Mouse (Mus musculus): ENCODE measurements around the gene Ap2s1. TPM values are rescaled to one million over a fixed set of nuclear protein-coding genes. Genes with fewer than 3 reads are reported as not detected.

Gene Ap2s1
- total RNA-seq, 1 experiment from 2014 or later, result 130 TPM

DNA sequence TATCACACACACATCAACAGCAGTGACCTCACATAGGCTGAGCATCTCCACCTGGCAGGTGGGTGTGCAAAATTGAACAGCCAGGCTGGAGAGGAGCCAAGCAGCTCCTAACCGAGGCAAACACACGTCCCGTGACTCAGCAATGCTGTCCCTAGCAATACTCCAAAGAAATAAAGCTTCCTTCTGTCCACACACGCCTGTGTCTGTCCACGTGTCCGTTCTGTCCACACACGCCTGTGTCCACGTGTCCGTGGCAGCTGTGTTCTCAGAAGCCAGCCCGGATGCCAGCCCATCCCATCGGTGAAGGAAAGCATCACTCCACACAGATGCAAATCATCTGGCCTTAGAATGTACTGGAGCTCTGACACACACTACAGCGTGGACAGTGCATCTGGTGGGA lies 13.8 kb downstream of the Ap2s1 start:
- no peak for DNase-seq

DNA sequence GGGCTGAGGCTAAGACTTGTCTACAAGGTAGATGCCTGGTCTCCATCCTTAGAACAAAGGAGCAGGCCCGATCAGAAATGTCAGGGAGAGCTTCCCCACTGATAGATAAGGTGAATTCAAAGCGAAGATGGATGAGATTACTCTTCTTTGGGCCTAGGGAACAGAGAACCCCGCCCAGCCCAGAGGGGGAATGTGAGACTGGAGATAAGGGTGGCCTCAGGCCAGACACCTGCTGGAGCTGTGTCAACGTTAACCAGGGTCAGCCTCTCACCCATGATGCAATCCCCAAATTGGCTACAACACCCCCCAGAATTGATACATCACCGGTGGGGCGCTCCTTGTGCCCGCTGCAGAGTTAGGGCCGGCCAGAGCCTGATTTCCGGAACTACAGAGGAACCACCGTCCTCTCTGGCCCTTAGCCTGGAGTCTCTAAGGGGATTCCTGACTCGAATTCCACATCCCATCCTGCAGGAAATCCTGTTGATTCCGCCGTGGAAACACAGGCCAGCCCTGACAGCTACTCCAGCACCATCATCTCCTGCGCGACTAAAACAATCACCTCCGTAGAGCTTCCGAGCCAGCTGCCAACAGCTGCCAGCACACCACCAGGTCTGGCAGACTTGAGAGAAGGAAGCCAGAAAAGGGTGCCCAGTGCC lies 17.3 kb downstream of the Ap2s1 start:
- peak; percentile 47 for DNase-seq

DNA sequence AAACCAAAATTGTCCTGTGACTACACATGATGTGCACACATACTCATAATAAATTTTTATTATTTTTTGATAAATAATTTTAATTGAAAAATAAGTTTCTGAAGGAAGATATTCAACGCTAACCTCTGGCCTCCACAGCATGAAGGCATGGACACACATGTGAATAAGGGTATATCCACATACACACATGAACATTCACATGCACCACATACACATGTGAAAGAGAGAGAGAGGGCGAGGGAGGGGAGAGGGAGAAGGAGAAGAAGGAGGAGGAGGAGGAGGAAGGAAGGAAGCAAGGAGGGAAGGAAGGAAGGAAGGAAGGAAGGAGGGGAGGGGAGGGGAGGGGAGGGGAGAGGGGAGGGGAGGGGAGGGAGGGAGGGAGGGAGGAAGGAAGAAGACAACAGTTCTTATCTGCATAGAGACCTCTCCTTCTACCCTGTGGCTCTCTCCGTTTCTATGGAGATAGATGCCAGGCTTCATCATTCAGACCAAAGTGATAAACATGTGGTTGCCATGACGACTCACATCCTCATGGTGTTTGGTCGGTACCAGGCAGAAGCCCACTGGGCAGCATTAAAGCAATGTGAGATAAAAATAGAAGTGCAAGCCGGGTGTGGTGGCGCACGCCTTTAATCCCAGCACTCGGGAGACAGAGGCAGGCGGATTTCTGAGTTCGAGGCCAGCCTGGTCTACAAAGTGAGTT lies 20.8 kb downstream of the Ap2s1 start:
- DNase-seq, result no peak

DNA sequence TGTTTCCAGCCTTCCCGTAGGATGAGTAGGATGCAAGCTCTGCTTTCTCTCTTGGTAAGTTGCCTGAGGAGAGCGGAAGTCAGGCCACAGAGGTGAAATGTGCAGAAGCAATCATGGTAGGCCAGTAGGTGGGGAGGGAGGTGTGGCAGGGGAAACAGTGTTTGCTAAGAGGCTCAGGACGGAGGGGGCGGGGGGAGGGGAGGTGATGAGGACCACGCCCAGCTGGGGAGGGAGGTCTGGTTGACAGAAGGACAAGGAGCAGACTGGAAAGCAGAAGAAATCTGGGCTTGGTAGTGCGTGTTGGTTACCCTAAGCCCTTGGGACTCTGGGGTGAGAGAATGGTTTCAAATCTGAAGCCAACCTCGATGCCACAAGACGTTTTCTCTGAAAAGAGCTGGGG lies 22.1 kb downstream of the Ap2s1 start:
- DNase-seq, result peak; percentile 73

DNA sequence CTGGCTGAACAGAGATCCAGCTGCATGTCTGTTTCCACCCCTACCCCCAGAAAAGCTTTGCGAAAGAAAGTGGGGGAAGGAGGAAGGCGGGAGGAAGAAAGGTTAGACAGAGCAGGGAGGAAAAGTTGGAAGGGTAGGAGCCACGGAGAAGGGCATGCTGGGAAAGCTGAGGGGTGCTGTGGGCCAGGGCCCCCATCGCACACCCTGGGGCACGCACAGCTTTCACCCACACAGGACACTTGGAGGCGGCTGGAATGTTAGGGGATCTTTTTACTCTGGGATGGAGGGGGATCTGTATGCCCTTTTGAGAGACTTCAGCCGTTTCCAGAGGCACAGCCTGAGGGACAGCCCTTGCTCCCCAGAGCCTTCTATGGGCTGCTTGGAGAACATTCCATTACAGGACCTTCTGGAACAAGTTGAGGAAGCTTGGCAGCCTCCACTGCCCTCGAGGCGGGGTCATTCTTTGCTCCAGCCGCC lies 22.8 kb downstream of the Ap2s1 start:
- DNase-seq, result peak; percentile 77

DNA sequence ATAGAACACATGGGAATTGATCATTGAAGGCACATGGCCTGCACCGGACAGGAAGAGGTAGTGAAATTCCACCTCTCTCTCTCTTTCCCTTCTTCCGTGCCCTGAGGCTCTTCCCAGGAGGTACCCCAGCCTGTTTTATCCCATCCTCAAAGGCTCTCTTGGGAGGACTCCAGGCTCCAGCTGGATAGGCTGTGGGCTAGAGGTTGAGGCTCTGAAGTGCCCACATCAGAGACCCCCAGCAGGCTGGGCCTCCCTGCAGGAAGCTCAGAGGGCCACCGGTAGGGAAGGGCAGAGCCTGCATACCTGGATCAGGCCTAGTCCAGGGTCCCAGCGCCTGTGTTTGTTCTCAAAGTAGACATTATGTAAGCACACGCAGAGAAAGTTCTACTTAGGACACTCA lies 23.4 kb downstream of the Ap2s1 start:
- DNase-seq, result peak; percentile 26

DNA sequence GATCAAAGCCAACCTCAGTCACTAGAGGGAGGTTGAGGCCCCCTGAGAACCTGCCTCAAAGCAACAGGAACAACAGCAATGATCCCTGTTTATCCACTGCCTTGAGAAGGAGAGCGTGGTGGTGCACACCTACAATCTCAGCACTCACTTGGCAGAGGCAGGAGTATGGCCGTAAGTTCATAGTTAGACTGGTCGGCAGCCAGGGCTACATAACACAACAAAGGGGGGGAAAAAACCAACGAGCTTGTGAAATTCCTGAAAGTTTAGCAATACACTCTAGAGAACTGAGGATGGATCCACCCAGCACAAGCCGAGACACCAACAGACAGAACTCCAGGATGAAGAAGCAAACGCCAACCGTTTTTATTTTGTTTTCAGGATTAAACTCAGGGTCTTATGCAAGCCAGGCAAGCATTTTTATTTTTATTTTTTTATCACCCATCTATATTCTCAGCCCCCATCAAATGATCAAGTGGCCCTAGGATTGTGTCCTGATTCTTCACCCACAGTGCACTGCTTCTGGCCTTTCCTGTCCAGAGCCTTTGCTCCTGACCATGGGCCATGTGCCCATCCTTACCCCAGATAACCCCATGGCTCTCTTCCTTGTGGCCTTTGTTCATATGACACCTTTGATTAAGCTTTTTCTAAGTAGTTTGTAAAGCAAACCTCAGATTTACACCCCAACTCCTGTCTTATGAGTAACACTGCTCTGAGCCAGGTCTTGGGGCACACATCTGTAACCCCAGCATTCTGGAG lies 25.4 kb downstream of the Ap2s1 start:
- peak; percentile 60 for DNase-seq

DNA sequence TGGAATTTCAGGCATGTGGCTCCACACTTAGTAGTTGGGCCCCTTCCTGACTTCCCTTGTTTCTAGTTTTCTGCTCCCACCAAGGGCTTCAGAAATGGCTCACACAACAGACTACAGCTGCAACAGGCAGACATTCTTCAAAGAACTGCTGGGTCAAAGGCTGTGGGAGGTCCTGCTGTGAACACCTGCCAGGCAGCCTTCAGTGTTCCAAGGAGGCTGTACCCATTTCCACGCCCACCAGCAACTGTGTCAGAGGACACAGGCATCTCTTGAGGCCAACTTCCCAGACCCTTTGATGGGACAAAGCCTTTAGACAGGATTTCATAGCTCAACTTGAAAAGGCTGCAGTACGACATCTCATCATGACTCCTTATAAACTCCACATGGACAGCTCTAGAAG lies 28.2 kb downstream of the Ap2s1 start:
- DNase-seq, result no peak

DNA sequence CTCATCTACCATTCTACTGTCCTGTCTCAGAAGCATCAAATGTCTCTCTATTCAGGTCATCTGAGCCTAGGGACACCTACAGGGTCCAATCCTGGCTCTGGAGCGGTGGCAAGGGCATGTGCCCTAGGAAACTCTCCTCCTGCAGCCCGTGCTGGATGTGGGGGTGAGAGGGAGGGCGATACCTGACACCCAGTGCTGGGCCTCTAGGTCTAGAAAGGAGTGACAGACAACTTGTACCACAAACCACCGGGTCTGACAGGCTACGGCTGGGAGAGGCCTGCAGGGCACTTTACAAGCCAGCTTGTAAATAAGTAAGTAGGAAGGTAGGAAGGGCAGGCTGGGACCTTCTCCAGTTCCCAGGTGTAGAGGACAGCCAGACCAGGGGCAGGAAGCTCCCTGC lies 37.7 kb downstream of the Ap2s1 start:
- DNase-seq, result no peak

DNA sequence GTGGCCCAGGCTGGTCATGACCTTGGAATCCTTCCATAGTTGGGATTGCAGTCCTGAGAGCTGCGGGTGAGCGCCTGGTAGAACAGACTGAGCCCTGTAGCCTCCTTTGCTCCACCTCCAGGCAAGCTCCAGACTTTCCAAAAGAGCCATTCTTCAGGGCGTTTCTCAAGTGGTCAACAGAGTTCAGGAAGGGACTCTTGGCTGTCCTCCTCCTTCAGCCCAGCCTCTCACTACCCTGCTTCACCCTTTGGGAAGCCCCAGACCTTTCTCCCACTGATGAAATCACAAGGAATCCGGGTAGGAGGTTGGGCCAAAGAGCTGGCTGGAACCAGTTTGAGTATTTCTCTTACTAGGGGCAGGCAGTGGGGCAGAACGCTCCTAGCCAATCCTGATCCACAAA lies 41.9 kb downstream of the Ap2s1 start:
- peak; percentile 68 for DNase-seq

DNA sequence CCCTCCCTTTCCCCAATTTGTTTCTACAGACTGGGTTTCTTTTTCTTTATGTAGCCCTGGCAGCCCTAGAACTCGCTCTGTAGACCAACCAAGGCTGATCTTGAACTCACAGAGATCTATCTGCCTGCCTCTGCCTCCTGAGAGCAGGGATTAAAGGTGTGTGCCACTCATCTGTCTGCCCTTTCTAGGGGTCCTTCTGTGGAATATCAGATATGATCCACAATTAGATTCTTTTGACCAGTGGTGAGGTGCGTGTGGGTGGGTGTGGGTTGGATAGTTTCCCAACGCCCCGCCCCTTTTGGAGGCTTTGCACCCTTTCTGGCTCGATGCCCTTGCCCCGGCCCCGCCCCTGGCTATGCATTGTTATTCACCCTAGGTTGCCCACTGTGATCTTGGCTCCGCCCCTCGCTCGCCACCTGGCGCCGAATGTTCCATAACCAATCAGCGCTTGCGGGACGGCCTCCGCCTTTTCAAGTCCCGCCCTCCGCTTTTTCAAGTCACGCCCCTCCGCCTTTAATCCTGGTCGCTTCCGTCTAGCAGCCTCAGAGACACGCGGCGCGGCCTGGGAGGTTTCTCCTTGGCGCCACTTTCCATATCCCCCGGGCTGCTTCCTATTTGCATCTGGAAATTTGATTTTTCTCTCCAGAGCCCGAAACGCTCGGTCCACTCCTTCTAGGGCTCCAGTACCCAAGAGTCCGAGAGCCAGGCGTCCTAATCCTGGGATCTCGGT lies 42.8 kb downstream of the Ap2s1 start, which contains the start of gene Slc1a5:
Slc1a5 (plus strand) TSS at position 516 of the 730 bp plus-strand sequence.
- peak; percentile 94 for DNase-seq

DNA sequence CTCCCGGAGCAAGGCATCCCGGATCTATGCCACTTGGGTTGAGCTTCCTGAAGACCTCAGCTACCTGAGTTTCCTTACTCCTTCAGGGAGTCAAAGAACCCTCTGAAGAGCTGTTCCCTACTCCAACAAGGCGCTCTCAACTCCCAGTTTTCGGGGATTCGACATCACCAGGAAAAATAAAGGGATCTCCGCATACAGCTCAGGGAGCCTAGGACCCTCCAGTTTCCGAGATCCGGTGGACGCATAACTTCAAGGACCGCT lies 43.3 kb downstream of the Ap2s1 start:
- DNase-seq, result no peak

DNA sequence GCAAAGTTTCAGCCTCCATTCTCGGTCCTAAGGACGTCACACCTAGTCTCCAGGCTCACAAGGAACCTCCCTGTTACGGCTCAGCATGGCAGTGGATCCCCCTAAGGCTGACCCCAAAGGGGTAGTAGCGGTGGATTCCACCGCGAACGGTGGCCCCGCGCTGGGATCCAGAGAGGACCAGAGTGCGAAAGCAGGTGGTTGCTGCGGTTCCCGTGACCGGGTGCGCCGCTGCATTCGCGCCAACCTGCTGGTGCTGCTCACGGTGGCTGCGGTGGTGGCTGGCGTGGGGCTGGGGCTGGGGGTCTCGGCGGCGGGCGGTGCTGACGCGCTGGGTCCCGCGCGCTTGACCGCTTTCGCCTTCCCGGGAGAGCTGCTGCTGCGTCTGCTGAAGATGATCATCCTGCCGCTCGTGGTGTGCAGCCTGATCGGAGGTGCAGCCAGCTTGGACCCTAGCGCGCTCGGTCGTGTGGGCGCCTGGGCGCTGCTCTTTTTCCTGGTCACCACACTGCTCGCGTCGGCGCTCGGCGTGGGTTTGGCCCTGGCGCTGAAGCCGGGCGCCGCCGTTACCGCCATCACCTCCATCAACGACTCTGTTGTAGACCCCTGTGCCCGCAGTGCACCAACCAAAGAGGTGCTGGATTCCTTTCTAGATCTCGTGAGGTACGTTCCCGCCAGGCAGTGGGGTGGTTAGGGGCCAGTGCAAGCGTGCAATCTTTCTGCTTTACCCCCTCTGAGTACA lies 43.8 kb downstream of the Ap2s1 start:
- DNase-seq, result peak; percentile 46

DNA sequence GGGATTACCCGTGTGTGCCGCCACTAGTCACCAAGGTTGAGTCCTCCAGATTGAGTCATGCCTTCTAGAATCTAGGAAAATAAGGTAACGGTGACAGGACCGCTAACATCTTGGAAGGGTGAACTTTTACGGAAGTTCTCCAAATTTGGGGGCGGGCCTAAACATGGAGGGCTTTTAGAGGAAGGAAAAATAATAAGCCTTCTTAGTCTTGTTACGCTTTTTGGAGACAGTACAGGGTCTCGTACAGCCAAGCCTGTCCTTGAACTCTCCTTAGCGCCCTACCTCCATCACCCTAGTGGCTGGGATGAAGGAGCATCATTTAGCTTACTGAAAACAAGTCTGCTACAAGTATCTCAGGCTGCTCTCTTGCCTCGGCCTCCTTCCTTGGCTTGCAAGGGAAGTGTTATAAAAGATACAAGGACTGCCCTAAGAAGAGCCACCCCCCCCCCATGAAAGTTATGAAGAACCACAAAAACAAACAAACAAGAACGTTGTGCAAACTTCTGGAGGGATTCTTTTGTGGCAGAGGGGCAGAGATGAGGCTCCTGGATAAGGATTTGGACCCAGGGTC lies 44.4 kb downstream of the Ap2s1 start:
- DNase-seq, result no peak

DNA sequence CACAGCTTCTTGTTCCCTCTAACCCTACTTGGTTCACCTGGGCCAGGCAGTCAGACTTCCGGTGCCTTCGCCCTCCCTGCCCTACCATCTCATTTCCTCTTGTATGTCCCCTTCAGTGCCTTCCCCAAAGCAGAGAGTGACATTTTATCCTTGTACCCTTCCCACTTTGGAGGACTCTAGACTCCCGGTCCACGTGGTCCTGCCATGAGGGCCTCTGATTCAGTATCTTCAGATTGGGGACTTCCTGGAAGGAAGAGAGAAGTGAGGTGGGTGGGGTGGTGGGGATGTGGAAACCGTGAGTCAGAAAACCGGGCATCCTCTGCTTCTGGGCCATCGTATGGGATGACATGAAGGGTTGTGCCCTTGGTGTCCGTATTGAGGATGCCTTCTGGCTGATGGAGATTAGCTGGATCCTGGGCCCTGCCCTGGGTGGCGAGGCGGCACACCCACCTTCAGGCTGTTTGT lies 45.0 kb downstream of the Ap2s1 start:
- no peak for DNase-seq

DNA sequence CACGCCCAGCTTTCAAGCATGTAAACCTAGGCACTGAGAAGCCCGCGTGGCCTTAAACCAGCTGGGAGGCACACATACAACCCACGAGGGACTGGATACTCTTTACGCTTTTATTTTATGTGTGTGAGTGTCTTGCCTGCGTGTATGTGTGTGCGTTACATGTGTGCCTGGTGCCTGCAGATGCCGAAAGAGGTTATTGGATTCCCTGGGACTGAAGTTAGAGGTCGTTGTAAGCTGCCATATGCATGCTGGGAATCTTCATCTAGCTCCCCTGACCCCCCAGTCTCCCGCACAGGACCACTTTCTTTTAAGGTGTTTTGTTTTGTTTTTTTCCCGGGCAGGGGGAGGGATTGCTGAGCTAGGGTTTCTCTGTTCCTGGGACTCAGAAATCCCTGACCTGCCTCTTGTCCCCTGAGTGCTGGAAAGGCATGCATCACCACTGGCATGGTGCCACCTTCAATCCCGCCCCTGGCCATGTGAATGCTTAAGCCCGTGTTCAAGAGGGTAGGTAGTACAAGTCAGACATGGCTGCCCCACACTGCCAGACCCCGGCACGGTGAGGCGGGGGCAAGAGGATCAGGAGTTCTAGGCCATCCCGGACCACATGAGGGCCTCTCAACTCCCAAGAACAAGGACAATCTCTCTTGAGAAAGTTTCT lies 45.7 kb downstream of the Ap2s1 start:
- peak; percentile 85 for DNase-seq

DNA sequence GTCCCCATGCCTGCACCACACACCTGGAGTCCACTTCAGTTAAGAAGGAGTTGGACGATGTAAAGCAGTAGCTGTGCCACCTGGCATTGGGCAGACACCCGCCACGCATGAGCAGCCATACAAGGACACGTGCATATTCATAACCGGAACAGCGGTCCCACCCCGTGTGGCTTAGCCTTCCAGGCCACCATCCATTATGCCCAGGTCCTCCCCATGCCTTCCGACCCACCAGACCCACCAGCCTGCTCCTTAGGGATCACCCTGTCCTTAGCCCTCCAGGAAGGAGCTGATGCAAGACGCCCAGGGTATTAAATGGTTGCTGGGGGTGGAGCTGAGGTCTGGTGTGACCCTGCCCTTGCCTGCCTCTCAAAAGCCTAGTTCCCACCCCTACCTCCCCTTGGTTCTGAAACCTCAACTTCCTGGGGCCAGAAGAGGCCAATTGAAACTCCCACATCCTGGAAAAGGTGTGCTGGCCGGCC lies 46.3 kb downstream of the Ap2s1 start:
- peak; percentile 27 for DNase-seq

DNA sequence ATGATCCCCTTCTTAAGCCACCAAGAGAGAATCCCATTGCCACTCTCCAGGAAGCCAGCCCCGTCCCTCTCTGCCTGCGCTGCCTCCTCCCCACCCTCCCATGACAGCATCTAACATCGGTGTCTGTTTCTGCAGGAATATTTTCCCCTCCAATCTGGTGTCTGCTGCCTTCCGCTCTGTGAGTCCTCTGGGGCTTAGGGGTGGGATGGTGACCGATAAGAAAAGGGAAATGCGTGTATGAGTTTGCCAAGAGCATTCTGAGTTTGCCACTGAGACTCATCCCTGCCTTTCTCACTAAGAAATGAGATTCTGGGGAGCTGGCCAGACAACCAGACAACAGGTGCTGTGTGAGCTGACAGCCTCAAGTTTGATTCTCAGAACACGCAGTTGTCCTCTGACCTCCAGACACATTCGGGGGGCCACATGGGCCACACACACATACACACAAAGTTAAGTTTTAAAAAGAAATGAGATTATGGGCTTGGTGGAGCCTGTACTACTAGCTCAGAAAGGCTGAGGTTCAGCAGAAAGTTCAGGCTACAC lies 47.4 kb downstream of the Ap2s1 start:
- DNase-seq, result no peak

DNA sequence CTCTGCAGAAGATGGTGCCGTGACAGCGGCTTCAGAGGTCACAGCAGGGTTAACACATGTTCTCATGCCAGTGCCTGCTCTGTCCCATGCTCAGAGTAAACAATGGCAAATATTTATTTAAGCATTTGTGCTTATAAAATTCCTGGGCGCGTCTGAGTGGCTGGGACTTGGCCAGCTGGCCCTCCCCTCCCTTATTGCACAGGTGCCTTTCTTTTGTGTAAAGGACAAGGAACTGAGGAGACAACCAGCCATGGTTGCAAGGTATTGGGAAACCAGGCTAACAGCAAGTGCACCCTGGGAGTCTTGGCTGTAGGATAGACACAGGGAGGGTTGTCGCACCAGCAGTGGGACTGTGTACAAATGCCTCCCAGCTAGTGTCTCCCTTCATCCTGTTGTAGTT lies 54.1 kb downstream of the Ap2s1 start:
- DNase-seq, result peak; percentile 18

DNA sequence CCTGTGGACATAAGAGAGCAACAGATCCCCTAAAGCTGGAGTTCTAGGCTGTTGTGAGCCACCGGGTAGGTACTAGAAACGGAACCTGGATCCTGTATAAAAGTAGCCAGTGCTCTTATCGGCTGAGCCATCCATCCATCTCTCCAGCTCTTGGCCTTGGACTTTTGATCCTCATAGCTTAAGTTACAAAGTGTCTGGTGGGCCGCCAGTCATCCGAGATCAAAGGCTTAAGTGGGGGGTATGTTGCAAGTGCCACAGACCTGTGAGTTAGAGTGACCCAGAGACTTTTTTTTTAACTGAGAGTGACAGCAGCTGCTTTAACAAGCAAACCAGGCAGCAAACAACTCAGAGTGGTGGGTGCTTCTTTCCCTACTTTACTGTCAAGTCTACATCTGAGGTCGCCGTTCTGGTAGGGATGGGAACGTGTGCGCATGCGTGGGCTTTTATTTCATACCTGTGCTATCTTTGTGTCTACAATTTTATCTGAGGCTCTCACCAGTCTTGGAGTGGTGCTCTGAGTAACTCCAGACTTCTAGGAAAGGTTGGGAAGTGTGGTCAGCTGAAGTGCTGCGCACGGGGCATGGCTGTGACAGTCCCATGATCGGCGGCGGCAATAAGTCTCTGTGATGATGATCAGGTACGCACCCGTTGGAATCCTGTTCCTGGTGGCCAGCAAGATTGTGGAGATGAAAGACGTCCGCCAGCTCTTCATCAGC lies 55.0 kb downstream of the Ap2s1 start:
- DNase-seq, result peak; percentile 27
